Mouse (Mus musculus) left cerebral cortex, postnatal 36 days (tissue): ENCODE results near the gene Eri3. TPM values are rescaled to one million over a fixed set of nuclear protein-coding genes. Genes with fewer than 3 reads are reported as not detected.

Source experiments
- DNase-seq, 2 experiments: peaks; one replicate each; pipeline ENCODE4 v3.0.0; 2021 to 2022; ENCODE audit warnings: low spot score in 2 of 2, mixed read lengths in 1 of 2
- intact Hi-C: fragments of 180-260 bp; cut with DNase I; formaldehyde crosslinking; loops from one replicate; pipeline ENCODE4 v1.15.1; 2025
- total RNA-seq, 2 experiments: library from RNA; stranded (reverse); gene quantifications; 2 replicates each; pipeline ENCODE4 v1.2.3; 2021

Gene Eri3
- total RNA-seq, 2 experiments from 2014 or later = 215 to 252 TPM

DNA sequence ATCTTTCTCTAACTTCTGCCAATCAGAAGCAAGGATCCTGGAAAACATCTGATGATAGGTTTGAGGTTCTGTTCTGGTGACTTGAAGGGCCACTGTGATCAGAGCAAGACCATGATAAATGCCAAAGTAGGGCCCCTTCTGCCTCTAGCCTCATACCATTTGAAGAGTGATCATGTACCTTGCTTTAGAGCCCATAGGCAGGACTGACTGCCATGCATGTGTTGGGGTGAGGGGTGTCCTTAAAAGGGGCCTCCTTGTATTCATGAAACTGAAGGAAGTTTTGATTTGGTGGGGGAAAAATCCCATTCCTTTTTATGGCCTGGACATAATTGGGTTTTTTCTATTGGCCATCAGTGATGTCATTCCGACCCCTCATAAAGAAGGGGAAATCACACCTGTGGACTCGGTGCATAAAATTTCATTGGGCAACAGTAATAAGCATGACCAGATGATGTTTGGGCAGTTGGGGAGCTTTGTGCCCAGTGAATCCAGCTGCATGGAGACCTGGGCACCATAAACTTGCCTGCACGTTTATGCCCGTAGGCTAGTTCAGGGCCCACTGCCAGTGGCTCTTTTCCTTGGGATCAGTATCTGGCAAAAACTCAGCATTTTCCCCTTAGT is 63.1 kb downstream of the Eri3 start:
- intact Hi-C loops = no loop called here
- DNase-seq = no peak

- DNase-seq = no peak
- intact Hi-C loops = no loop called here
Observed at GRCm38 (mm10) chr4:117616600-117616999, 66.4 kb downstream of the Eri3 start.

GRCm38 (mm10) chr4:117622270-117622669 is 72.1 kb downstream of the Eri3 start:
- intact Hi-C loops = no loop called here
- DNase-seq = no peak

DNA sequence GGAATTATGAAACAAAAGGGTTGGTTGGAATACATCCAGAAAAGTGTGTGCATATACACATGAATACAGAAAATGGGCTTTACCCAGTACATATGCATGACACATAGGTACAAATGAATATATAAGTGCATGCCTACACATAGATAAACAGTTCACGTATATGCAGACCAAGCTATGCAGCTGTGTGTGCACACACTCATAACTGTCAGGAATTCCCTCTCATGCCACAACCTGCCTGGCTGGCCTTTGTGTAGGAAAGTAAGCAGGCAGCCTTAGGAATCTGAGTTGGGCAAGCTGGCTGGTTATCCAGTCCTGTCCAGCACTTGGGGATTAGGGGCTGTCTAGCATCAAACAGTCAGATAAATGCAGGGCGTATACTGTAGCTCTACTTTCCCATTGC is 72.9 kb downstream of the Eri3 start:
- intact Hi-C loops = no loop called here
- DNase-seq = no peak

- no peak for DNase-seq
- intact Hi-C loops = no loop called here
Observed at GRCm38 (mm10) chr4:117624660-117625059, 74.5 kb downstream of the Eri3 start.

- intact Hi-C loops = loop anchor here (1.0 kb wide), 1 partner anchor 49 kb away; no protein-coding TSS in a partner anchor
- DNase-seq = no peak
Observed at GRCm38 (mm10) chr4:117628464-117628863, 78.3 kb downstream of the Eri3 start.

- intact Hi-C loops = no loop called here
- no peak for DNase-seq
Observed at GRCm38 (mm10) chr4:117630053-117630670, 80.0 kb downstream of the Eri3 start.

- intact Hi-C loops = no loop called here
- DNase-seq = no peak
Observed at GRCm38 (mm10) chr4:117633527-117633926, 83.4 kb downstream of the Eri3 start.

DNA sequence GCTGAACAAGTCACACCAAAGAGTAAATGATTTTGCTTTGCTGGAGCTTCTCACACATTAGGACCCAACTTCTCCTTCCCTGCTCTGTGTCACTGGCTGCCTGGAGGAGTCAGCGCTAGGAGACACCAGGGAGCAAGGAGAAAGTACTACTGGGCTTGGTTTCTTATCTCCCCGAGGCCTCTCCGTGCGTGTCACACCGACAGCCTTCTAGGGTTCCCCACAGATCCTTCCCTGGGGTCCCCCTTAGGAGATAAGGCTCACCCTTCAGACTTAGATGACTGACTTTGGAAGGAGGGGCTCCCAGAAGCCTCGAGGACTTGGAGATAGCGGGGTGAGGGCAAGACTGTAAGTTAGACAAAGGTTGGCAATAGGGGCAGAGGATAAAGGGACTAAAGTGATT is 84.5 kb downstream of the Eri3 start:
- intact Hi-C loops = no loop called here
- no peak for DNase-seq

GRCm38 (mm10) chr4:117636152-117636551 is 86.0 kb downstream of the Eri3 start:
- intact Hi-C loops = no loop called here
- no peak for DNase-seq

DNA sequence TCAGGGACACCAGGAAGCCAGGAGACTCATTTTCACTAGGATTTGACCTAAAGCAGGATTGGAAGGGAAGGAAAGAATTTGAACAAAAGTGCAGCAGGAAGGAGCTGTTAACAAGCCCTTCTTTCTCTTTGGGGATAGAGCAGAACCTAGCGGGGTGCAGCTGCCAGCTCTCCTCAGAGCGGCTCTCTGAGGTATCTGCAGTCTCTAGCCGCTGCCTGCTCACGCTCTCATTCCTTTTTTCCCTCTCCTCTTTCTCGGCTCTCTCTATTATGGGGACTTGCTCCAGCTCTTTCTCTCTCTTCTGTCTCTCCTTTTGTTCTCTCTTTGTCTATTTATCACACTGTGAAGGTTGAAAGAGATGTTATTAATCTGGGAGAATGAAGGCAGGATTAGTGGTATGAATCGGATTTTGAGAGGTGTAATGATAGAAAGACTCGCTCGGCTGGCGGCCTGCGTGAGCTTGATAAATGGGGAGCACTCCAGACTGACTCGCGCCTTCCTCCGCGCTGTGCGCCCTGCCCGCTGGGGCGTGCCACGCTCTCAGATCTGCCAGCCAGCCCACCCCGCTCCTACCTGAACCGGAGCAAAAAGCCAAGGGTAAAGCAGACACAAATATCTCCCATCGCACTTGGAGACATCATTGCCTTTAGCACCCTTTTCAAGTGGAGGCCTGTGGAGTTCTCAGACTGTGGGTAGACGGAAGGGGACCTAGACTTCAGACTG is 86.9 kb downstream of the Eri3 start:
- DNase-seq = no peak
- intact Hi-C loops = no loop called here

DNA sequence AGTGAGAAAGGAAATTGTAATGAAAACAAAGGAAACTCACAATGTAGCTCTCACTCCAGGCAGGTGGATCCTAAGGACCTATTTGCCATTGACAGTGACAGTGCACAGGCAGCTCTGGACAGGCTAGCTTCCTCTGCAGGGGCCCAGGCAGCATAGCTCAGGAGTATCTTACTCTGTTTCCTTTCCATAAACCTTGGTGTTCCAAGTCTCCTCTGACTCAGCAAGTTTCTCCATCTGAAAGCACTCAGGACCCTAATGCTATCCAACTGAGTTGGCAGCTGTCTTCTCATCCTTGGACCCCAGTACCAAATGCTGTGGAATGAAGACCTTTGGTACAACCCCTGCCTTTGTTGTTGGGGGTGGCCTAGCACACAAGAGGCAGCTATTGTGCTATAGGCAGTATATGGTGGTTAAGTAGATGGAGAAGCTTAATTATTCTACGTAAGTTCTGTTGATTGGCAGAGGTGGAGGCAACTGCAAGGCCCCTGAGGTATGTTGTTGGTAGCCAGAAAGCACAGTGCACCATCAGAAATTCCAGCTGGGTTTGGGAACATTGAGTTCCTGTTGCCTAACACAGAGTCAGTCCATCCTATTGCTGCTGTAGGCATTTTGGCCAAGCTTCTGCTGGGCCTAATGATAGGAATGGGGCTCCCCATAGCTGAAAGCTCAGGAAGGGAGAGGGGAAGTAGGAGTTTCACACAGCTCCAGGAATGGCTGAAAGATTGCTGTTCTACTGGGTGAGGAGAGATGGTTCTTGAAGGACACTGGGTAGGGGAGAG is 90.9 kb downstream of the Eri3 start:
- intact Hi-C loops = no loop called here
- no peak for DNase-seq

GRCm38 (mm10) chr4:117641804-117642203 is 91.6 kb downstream of the Eri3 start:
- intact Hi-C loops = no loop called here

DNA sequence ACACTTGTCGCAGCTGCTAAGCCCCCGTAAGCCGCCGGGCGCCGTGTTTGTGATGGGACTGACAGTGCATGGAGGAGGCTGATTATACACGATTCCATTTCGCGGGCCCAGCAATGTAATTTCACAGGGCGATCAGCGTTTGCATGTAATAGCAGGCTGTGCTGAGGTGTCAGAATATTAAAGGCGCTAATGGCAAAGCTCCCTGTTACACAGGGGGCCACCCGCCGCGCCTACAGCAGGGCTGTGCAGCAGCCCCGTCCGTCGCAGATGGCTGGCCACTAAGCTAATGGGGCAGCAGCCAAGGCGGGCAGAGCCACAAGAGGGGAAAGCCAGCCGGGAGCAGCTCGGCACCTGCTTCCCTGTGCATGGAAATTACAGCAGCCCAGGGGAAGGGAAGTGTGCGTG is 94.9 kb downstream of the Eri3 start:
- intact Hi-C loops = no loop called here
- no peak for DNase-seq

More at GRCm38 (mm10) chr4:117641804-117642203, 91.6 kb downstream of the Eri3 start:
- DNase-seq = no peak

- intact Hi-C loops = no loop called here
- no peak for DNase-seq
Observed at GRCm38 (mm10) chr4:117645859-117646258, 95.7 kb downstream of the Eri3 start.

DNA sequence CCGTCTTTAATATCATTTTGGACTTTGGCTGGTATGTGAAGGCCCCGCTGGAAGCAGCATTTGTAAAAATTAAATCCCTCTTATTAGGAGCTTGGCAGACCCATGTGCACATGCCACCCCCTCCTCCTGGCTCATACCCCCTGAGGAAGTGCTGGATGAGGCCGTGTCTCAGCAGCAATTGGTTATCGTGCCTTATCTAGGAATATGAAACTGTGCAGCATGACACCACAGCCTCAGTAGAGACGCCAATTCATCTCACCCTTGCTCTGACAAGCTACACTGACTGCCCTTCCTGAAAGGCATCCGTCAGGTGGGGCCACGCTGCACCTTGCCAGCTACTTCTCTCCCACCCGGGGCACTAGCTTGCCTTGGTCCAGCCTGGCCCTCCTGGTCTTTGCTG is 96.3 kb downstream of the Eri3 start:
- DNase-seq = no peak
- intact Hi-C loops = no loop called here

GRCm38 (mm10) chr4:117646926-117647755 is 97.0 kb downstream of the Eri3 start:
- intact Hi-C loops = no loop called here
- DNase-seq = no peak

DNA sequence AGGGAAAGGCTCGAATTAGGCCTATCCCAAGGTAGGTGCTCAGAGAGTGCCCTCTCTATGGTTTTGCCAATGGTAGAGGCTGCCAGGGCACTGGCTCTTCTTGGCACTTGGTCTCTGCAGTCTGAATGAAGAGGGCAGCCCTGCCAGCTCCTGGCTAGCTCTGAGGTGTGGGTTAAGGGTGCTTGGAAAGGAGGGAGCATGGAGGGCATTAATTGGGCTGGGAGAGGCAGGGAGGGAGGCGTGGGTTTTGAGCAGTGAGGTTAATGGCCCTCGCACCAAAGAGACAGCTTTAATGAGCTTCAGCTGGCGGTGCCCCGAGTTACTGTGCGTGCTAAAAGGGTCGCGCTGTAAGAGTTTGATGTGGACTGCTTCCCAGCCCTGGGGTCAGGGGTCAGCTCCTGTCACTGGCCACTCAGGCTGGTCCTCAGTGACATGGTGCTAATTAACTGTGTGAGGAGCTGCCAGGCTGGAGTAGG is 101.5 kb downstream of the Eri3 start:
- no peak for DNase-seq
- intact Hi-C loops = no loop called here

DNA sequence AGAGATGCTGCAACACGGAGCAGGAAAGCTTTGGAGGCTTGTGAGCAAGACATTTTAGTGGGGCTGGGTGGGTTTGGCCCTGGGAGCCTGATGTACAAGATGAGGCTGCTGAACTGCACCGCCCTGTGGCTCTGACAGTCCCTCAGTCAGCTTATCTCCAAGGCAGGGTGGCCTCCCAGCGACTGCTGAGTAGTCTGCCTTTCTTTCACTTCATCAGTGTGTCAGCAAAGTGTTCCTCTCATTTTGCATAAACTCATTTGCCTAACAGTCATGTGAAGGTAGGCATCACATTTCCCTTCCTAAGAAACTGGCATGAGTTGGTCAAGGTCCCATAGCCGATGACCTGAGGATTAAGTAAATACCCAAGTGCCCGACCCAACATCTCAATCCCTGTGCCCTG is 102.6 kb downstream of the Eri3 start:
- no peak for DNase-seq
- intact Hi-C loops = no loop called here
